Mouse (Mus musculus): ENCODE measurements around the gene Zkscan4. TPM values are rescaled to one million over a fixed set of nuclear protein-coding genes. Genes with fewer than 3 reads are reported as not detected.
A peak's percentile ranks its signal among the peaks of the same experiment; 100 is the strongest.
"Not testable (repeated sequence)": the region's sequence is repeated elsewhere in the genome, so short reads cannot be mapped to it uniquely, and the experiment has no call there.

The Zkscan4 gene
- polyA plus RNA-seq (2014; fragmentation: Nextera tagmentation; extraction: Ambion mirVana): 3.2 and 3.8 TPM in 2 replicates

GRCm38 (mm10) chr13:21478759-21479670 is at the start of gene Zkscan4, which contains the start of gene Gm10065:
Zkscan4 (plus strand) TSS chr13:21478907.
Gm10065 (minus strand) TSS chr13:21479441.
- not testable (repeated sequence) for H3K36me3 ChIP-seq (ENCODE audit: control insufficient read depth, insufficient read depth, low read length)
- peak; percentile 91 for ATAC-seq (ENCODE audit: low FRiP score, low TSS enrichment)

GRCm38 (mm10) chr13:21435476-21435875 is 43.2 kb upstream of the Zkscan4 start:
- H3K4me1 ChIP-seq (ENCODE audit: control insufficient read depth, insufficient read depth, low read length): peaks cover 7% of the 10 kb centered on the region; the same call in 1 of the 2 replicates
- H3K27me3 ChIP-seq (ENCODE audit: control insufficient read depth, insufficient read depth, low read length): no peaks in the 10 kb centered on the region
- no peak overlapping the region for H3K4me3 ChIP-seq (ENCODE audit: low read length)
- no peak for ATAC-seq (ENCODE audit: low FRiP score, low TSS enrichment)
- H3K36me3 ChIP-seq (ENCODE audit: control insufficient read depth, insufficient read depth, low read length): no peaks in the 10 kb centered on the region
- H3K9ac ChIP-seq (ENCODE audit: low read depth, low read length): no peak overlapping the region
- WGBS: 83% methylated on average over 4 of the region's 4 CpGs
- H3K9me3 ChIP-seq (ENCODE audit: control insufficient read depth, low read length): no peaks in the 10 kb centered on the region
- H3K4me2 ChIP-seq (replicated peaks; ENCODE audit: low read depth, low read length): no peak overlapping the region
- no peak overlapping the region for H3K27ac ChIP-seq (ENCODE audit: low read depth, low read length)

More at GRCm38 (mm10) chr13:21478759-21479670, at the start of gene Zkscan4, which contains the start of gene Gm10065:
- H3K4me2 ChIP-seq (replicated peaks; ENCODE audit: low read depth, low read length): peak within 1 kb of the TSS; percentile 72
- H3K4me3 ChIP-seq (ENCODE audit: low read length): peak within 1 kb of the TSS; percentile 65
- not testable (repeated sequence) for H3K27ac ChIP-seq (ENCODE audit: low read depth, low read length); H3K27me3 ChIP-seq (ENCODE audit: control insufficient read depth, insufficient read depth, low read length); H3K4me1 ChIP-seq (ENCODE audit: control insufficient read depth, insufficient read depth, low read length); H3K9me3 ChIP-seq (ENCODE audit: control insufficient read depth, low read length)
- WGBS: 3% methylated on average over 27 of the region's 31 CpGs
- peak within 1 kb of the TSS; percentile 57 for H3K9ac ChIP-seq (ENCODE audit: low read depth, low read length)

GRCm38 (mm10) chr13:21440503-21441206 is 38.1 kb upstream of the Zkscan4 start, which contains the start of gene Pgbd1:
Pgbd1 (minus strand) TSS chr13:21441058.
- Histone ChIP-seq H3K4me1 (ENCODE audit: control insufficient read depth, insufficient read depth, low read length) (peaks cover 7% of the 10 kb centered on the region; the same call in 1 of the 2 replicates), H3K27me3 (ENCODE audit: control insufficient read depth, insufficient read depth, low read length) (no peaks in the 10 kb centered on the region), H3K9me3 (ENCODE audit: control insufficient read depth, low read length) (no peaks in the 10 kb centered on the region), H3K4me2 (replicated peaks; ENCODE audit: low read depth, low read length) (peak within 1 kb of the TSS; percentile 81), H3K36me3 (ENCODE audit: control insufficient read depth, insufficient read depth, low read length) (peaks cover 25% of the 10 kb centered on the region), H3K4me3 (ENCODE audit: low read length) (peak within 1 kb of the TSS; percentile 50), H3K27ac (ENCODE audit: low read depth, low read length) (peak within 1 kb of the TSS; percentile 56; the same call in 1 of the 2 replicates), H3K9ac (ENCODE audit: low read depth, low read length) (peak within 1 kb of the TSS; percentile 65)
- ATAC-seq (ENCODE audit: low FRiP score, low TSS enrichment): peak; percentile 95
- 1% methylated on average over 32 of the region's 32 CpGs for WGBS

- no peak; the same call in 1 of the 2 replicates for ATAC-seq (ENCODE audit: low FRiP score, low TSS enrichment)
- Histone ChIP-seq H3K9ac (ENCODE audit: low read depth, low read length) (peak overlapping the region; percentile 65), H3K27me3 (ENCODE audit: control insufficient read depth, insufficient read depth, low read length) (no peaks in the 10 kb centered on the region), H3K9me3 (ENCODE audit: control insufficient read depth, low read length) (no peaks in the 10 kb centered on the region), H3K36me3 (ENCODE audit: control insufficient read depth, insufficient read depth, low read length) (peaks cover 31% of the 10 kb centered on the region), H3K4me1 (ENCODE audit: control insufficient read depth, insufficient read depth, low read length) (peaks cover 7% of the 10 kb centered on the region; the same call in 1 of the 2 replicates), H3K4me3 (ENCODE audit: low read length) (peak overlapping the region; percentile 50), H3K4me2 (replicated peaks; ENCODE audit: low read depth, low read length) (peak overlapping the region; percentile 81), H3K27ac (ENCODE audit: low read depth, low read length) (peak overlapping the region; percentile 56; the same call in 1 of the 2 replicates)
- 16% methylated on average over 10 of the region's 10 CpGs for WGBS
These were observed 37.5 kb upstream of the Zkscan4 start for GRCm38 (mm10) chr13:21441207-21441572.

- WGBS: 91% methylated on average over 9 of the region's 9 CpGs
- Histone ChIP-seq H3K36me3 (ENCODE audit: control insufficient read depth, insufficient read depth, low read length) (peaks cover 61% of the 10 kb centered on the region), H3K4me1 (ENCODE audit: control insufficient read depth, insufficient read depth, low read length) (no peaks in the 10 kb centered on the region), H3K4me2 (replicated peaks; ENCODE audit: low read depth, low read length) (no peak overlapping the region), H3K27ac (ENCODE audit: low read depth, low read length) (no peak overlapping the region), H3K9ac (ENCODE audit: low read depth, low read length) (no peak overlapping the region), H3K27me3 (ENCODE audit: control insufficient read depth, insufficient read depth, low read length) (no peaks in the 10 kb centered on the region), H3K4me3 (ENCODE audit: low read length) (no peak overlapping the region), H3K9me3 (ENCODE audit: control insufficient read depth, low read length) (no peaks in the 10 kb centered on the region)
- no peak for ATAC-seq (ENCODE audit: low FRiP score, low TSS enrichment)
These were observed 31.9 kb upstream of the Zkscan4 start for GRCm38 (mm10) chr13:21446796-21447195.

GRCm38 (mm10) chr13:21447856-21448614 is 30.7 kb upstream of the Zkscan4 start:
- Histone ChIP-seq H3K4me3 (ENCODE audit: low read length) (no peak overlapping the region), H3K9me3 (ENCODE audit: control insufficient read depth, low read length) (no peaks in the 10 kb centered on the region), H3K4me2 (replicated peaks; ENCODE audit: low read depth, low read length) (no peak overlapping the region), H3K9ac (ENCODE audit: low read depth, low read length) (no peak overlapping the region), H3K36me3 (ENCODE audit: control insufficient read depth, insufficient read depth, low read length) (peaks cover 61% of the 10 kb centered on the region), H3K4me1 (ENCODE audit: control insufficient read depth, insufficient read depth, low read length) (0 out of 2 replicates have a peak, but pooled peaks cover 8% of the 10 kb centered on the region), H3K27me3 (ENCODE audit: control insufficient read depth, insufficient read depth, low read length) (no peaks in the 10 kb centered on the region), H3K27ac (ENCODE audit: low read depth, low read length) (no peak overlapping the region)
- ATAC-seq (ENCODE audit: low FRiP score, low TSS enrichment): no peak
- WGBS: 83% methylated on average over 16 of the region's 16 CpGs

- H3K9ac ChIP-seq (ENCODE audit: low read depth, low read length): peak overlapping the region; percentile 82
- no peaks in the 10 kb centered on the region for H3K27me3 ChIP-seq (ENCODE audit: control insufficient read depth, insufficient read depth, low read length)
- peak; percentile 14; the same call in 1 of the 2 replicates for ATAC-seq (ENCODE audit: low FRiP score, low TSS enrichment)
- peak overlapping the region; percentile 86 for H3K4me3 ChIP-seq (ENCODE audit: low read length)
- peaks cover 14% of the 10 kb centered on the region for H3K36me3 ChIP-seq (ENCODE audit: control insufficient read depth, insufficient read depth, low read length)
- H3K9me3 ChIP-seq (ENCODE audit: control insufficient read depth, low read length): no peaks in the 10 kb centered on the region
- H3K4me1 ChIP-seq (ENCODE audit: control insufficient read depth, insufficient read depth, low read length): 0 out of 2 replicates have a peak, but pooled peaks cover 8% of the 10 kb centered on the region
- H3K27ac ChIP-seq (ENCODE audit: low read depth, low read length): peak overlapping the region; percentile 71; the same call in 1 of the 2 replicates
- WGBS: 3% methylated on average over 13 of the region's 13 CpGs
- H3K4me2 ChIP-seq (replicated peaks; ENCODE audit: low read depth, low read length): peak overlapping the region; percentile 58
These were observed 25.7 kb upstream of the Zkscan4 start for GRCm38 (mm10) chr13:21453042-21453441.

- Histone ChIP-seq H3K4me1 (ENCODE audit: control insufficient read depth, insufficient read depth, low read length) (0 out of 2 replicates have a peak, but pooled peaks cover 8% of the 10 kb centered on the region), H3K4me2 (replicated peaks; ENCODE audit: low read depth, low read length) (peak within 1 kb of the TSS; percentile 58), H3K4me3 (ENCODE audit: low read length) (peak within 1 kb of the TSS; percentile 86), H3K27ac (ENCODE audit: low read depth, low read length) (peak within 1 kb of the TSS; percentile 71; the same call in 1 of the 2 replicates), H3K36me3 (ENCODE audit: control insufficient read depth, insufficient read depth, low read length) (peaks cover 10% of the 10 kb centered on the region; the same call in 1 of the 2 replicates), H3K27me3 (ENCODE audit: control insufficient read depth, insufficient read depth, low read length) (no peaks in the 10 kb centered on the region), H3K9me3 (ENCODE audit: control insufficient read depth, low read length) (no peaks in the 10 kb centered on the region), H3K9ac (ENCODE audit: low read depth, low read length) (peak within 1 kb of the TSS; percentile 82)
- peak; percentile 95 for ATAC-seq (ENCODE audit: low FRiP score, low TSS enrichment)
- under 1% methylated on average over 23 of the region's 23 CpGs for WGBS
These were observed 25.3 kb upstream of the Zkscan4 start, which contains the start of gene Zscan26 for GRCm38 (mm10) chr13:21453449-21453848. Zscan26 (minus strand) TSS chr13:21453730.

Measured in kidney, embryonic 14.5 days (tissue).